Mouse (Mus musculus) MEL (cell line): ENCODE measurements at regions not wholly inside any gene's neighbourhood (a gene's known extent, or its start where the extent isn't known, plus 50 kb on each side); places are given as distances from the start of the nearest gene placed in this dataset.

Source experiments
- DNase-seq: peaks from one replicate; pipeline ENCODE4 v3.0.0; 2011; ENCODE audit warnings: low read depth, low spot score
- H3K27ac ChIP-seq: 2 replicates; pipeline ENCODE4 v1.5.1; 2012; ENCODE audit warnings: low read depth, mild to moderate bottlenecking, control low read depth, low read length, moderate library complexity; ENCODE audit not compliant: control insufficient read depth
- H3K27me3 ChIP-seq, 2 experiments: fragments of 150-350 bp in 1 of 2; sonication (generic) in 1 of 2; 2 replicates each; pipeline ENCODE4 v1.6.1; 2012; ENCODE audit warnings: low read length in 2 of 2, mild to moderate bottlenecking in 2 of 2, improper control_type of control experiment in 1 of 2, moderate library complexity in 1 of 2; ENCODE audit not compliant: insufficient read depth in 2 of 2, control insufficient read depth in 1 of 2
- H3K36me3 ChIP-seq, 2 experiments: 2 replicates each; pipeline ENCODE4 v1.6.1; 2012 to 2014; ENCODE audit warnings: low read length in 2 of 2, improper control_type of control experiment in 1 of 2, inconsistent platforms in 1 of 2, mild to moderate bottlenecking in 1 of 2; ENCODE audit not compliant: insufficient read depth in 2 of 2, control insufficient read depth in 1 of 2
- H3K4me1 ChIP-seq, 2 experiments: fragments of 150-350 bp in 1 of 2; sonication (generic) in 1 of 2; 2 replicates each; pipeline ENCODE4 v1.6.1; 2012; ENCODE audit warnings: low read length in 2 of 2, improper control_type of control experiment in 1 of 2, mild to moderate bottlenecking in 1 of 2; ENCODE audit not compliant: insufficient read depth in 2 of 2, control insufficient read depth in 1 of 2
- H3K4me3 ChIP-seq, 2 experiments: fragments of 150-350 bp in 1 of 2; sonication (generic) in 1 of 2; 2 replicates each; pipeline ENCODE4 v1.5.1; 2012; ENCODE audit warnings: low read depth in 2 of 2, low read length in 2 of 2, mild to moderate bottlenecking in 2 of 2, moderate library complexity in 2 of 2, control low read depth in 1 of 2, improper control_type of control experiment in 1 of 2; ENCODE audit not compliant: control insufficient read depth in 1 of 2, insufficient read depth in 1 of 2
- H3K79me2 ChIP-seq: 2 replicates; pipeline ENCODE4 v1.6.1; 2012; ENCODE audit warnings: mild to moderate bottlenecking, low read length, moderate library complexity; ENCODE audit not compliant: control insufficient read depth, poor library complexity, insufficient read depth
- H3K9ac ChIP-seq: 2 replicates; pipeline ENCODE4 v1.6.1; 2012; ENCODE audit warnings: low read depth, mild to moderate bottlenecking, control low read depth, low read length, moderate library complexity; ENCODE audit not compliant: control insufficient read depth, poor library complexity, severe bottlenecking
- H3K9me3 ChIP-seq: fragments of 150-350 bp; sonication (generic); replicated peaks from 2 replicates; pipeline ENCODE4 v1.6.1; 2012; ENCODE audit warnings: mild to moderate bottlenecking, low read length, improper control_type of control experiment, moderate library complexity; ENCODE audit not compliant: insufficient read depth
- BHLHE40 ChIP-seq: IDR thresholded peaks from 2 replicates; pipeline ENCODE4 v1.6.1; 2012; ENCODE audit warnings: low read depth, mild to moderate bottlenecking, inconsistent platforms, low read length, improper control_type of control experiment, borderline replicate concordance
- CHD1 ChIP-seq: IDR thresholded peaks from 2 replicates; pipeline ENCODE4 v1.6.1; 2012; ENCODE audit warnings: low read depth, mild to moderate bottlenecking, inconsistent platforms, low read length, improper control_type of control experiment
- CHD2 ChIP-seq: IDR thresholded peaks from 2 replicates; pipeline ENCODE4 v1.6.1; 2011; ENCODE audit warnings: low read length, improper control_type of control experiment
- CTCF ChIP-seq, 3 experiments: IDR thresholded peaks in 2 of 3; conservative IDR thresholded peaks in 1 of 3; 2 replicates each; pipeline ENCODE4 v1.5.1; 2011 to 2012; ENCODE audit warnings: low read length in 3 of 3, low read depth in 2 of 3, mild to moderate bottlenecking in 2 of 3, improper control_type of control experiment in 1 of 3, inconsistent platforms in 1 of 3, mixed read lengths in 1 of 3, moderate library complexity in 1 of 3; ENCODE audit not compliant: control insufficient read depth in 1 of 3, insufficient read depth in 1 of 3, poor library complexity in 1 of 3, severe bottlenecking in 1 of 3
- E2F4 ChIP-seq: IDR thresholded peaks from 2 replicates; pipeline ENCODE4 v1.6.1; 2011; ENCODE audit warnings: low read depth, low read length, improper control_type of control experiment, borderline replicate concordance
- EP300 ChIP-seq, 2 experiments: IDR thresholded peaks; 2 replicates each; pipeline ENCODE4 v1.6.1; 2011; ENCODE audit warnings: improper control_type of control experiment in 2 of 2, low read length in 2 of 2, low read depth in 1 of 2, mild to moderate bottlenecking in 1 of 2
- ETS1 ChIP-seq: IDR thresholded peaks from 2 replicates; pipeline ENCODE4 v1.6.1; 2012; ENCODE audit warnings: low read depth, mild to moderate bottlenecking, inconsistent platforms, low read length, improper control_type of control experiment, moderate library complexity
- GATA1 ChIP-seq: IDR thresholded peaks from 2 replicates; pipeline ENCODE4 v1.6.1; 2011; ENCODE audit warnings: low read depth, low read length, improper control_type of control experiment
- MAX ChIP-seq: IDR thresholded peaks from 2 replicates; pipeline ENCODE4 v1.6.1; 2011; ENCODE audit warnings: low read length, improper control_type of control experiment
- MXI1 ChIP-seq: IDR thresholded peaks from 2 replicates; pipeline ENCODE4 v1.6.1; 2011; ENCODE audit warnings: mild to moderate bottlenecking, low read depth, low read length, improper control_type of control experiment
- MYB ChIP-seq: IDR thresholded peaks from 2 replicates; pipeline ENCODE4 v1.6.1; 2011; ENCODE audit warnings: mild to moderate bottlenecking, low read depth, low read length, improper control_type of control experiment
- NRF1 ChIP-seq: IDR thresholded peaks from 2 replicates; pipeline ENCODE4 v1.6.1; 2014; ENCODE audit warnings: low read depth, mild to moderate bottlenecking, inconsistent platforms, low read length, improper control_type of control experiment, moderate library complexity; ENCODE audit not compliant: poor library complexity, insufficient read depth, severe bottlenecking
- POLR2AphosphoS5 ChIP-seq: IDR thresholded peaks from 2 replicates; pipeline ENCODE4 v1.6.1; 2012; ENCODE audit warnings: low read depth, borderline replicate concordance, mild to moderate bottlenecking, inconsistent platforms, low read length, moderate library complexity, mixed read lengths
- RAD21 ChIP-seq: IDR thresholded peaks from 2 replicates; pipeline ENCODE4 v1.6.1; 2011; ENCODE audit warnings: mild to moderate bottlenecking, low read depth, low read length, improper control_type of control experiment
- RCOR1 ChIP-seq: IDR thresholded peaks from 2 replicates; pipeline ENCODE4 v1.6.1; 2012; ENCODE audit warnings: low read depth, mild to moderate bottlenecking, inconsistent platforms, low read length, improper control_type of control experiment
- SIN3A ChIP-seq: IDR thresholded peaks from 2 replicates; pipeline ENCODE4 v1.6.1; 2012; ENCODE audit warnings: low read length, improper control_type of control experiment, inconsistent platforms
- SMC3 ChIP-seq: IDR thresholded peaks from 2 replicates; pipeline ENCODE4 v1.6.1; 2011; ENCODE audit warnings: low read depth, low read length, improper control_type of control experiment
- TAL1 ChIP-seq: IDR thresholded peaks from 2 replicates; pipeline ENCODE4 v1.6.1; 2012; ENCODE audit warnings: mild to moderate bottlenecking, inconsistent platforms, low read length, moderate library complexity, mixed read lengths
- TCF12 ChIP-seq: IDR thresholded peaks from 2 replicates; pipeline ENCODE4 v1.6.1; 2014; ENCODE audit warnings: low read depth, mild to moderate bottlenecking, inconsistent platforms, low read length, improper control_type of control experiment, moderate library complexity
- USF1 ChIP-seq: IDR thresholded peaks from 2 replicates; pipeline ENCODE4 v1.6.1; 2014; ENCODE audit warnings: low read depth, mild to moderate bottlenecking, inconsistent platforms, low read length, improper control_type of control experiment, moderate library complexity
- USF2 ChIP-seq, 2 experiments: IDR thresholded peaks; 2 replicates each; pipeline ENCODE4 v1.6.1; 2011 to 2012; ENCODE audit warnings: improper control_type of control experiment in 2 of 2, low read length in 2 of 2, borderline replicate concordance in 1 of 2, inconsistent platforms in 1 of 2, low read depth in 1 of 2, mild to moderate bottlenecking in 1 of 2; ENCODE audit not compliant: insufficient read depth in 1 of 2
- ZKSCAN1 ChIP-seq: IDR thresholded peaks from 2 replicates; pipeline ENCODE4 v1.6.1; 2012; ENCODE audit warnings: low read depth, mild to moderate bottlenecking, inconsistent platforms, low read length, improper control_type of control experiment, moderate library complexity

- Histone ChIP-seq H3K79me2 (no peaks in the 10 kb centered on the region), H3K36me3 (no peaks in the 10 kb centered on the region), H3K27ac (no peak overlapping the region), H3K27me3 (peaks cover 0 to 3% of the 10 kb centered on the region in 2 experiments; a peak in 3 of 4 replicates), H3K4me3 (no peak overlapping the region), H3K4me1 (peaks cover 0 to 3% of the 10 kb centered on the region in 2 experiments; a peak in 1 of 4 replicates), H3K9me3 (no peaks in the 10 kb centered on the region), H3K9ac (no peak overlapping the region)
- no peak for DNase-seq
- TF ChIP-seq CTCF (IDR thresholded peaks at IDR 0.05 in 2 of 3, conservative IDR thresholded peaks at IDR 0.05 in 1 of 3; ENCODE audit: control insufficient read depth in 1 of 3, insufficient read depth in 1 of 3, low read depth in 2 of 3, low read length in 3 of 3, poor library complexity in 1 of 3, severe bottlenecking in 1 of 3) (no peak), CHD2 (no peak), ETS1 (no peak), MAX (no peak)
These were observed 58.7 kb upstream of the Nrip1 start for GRCm38 (mm10) chr16:76432304-76432703.

DNA sequence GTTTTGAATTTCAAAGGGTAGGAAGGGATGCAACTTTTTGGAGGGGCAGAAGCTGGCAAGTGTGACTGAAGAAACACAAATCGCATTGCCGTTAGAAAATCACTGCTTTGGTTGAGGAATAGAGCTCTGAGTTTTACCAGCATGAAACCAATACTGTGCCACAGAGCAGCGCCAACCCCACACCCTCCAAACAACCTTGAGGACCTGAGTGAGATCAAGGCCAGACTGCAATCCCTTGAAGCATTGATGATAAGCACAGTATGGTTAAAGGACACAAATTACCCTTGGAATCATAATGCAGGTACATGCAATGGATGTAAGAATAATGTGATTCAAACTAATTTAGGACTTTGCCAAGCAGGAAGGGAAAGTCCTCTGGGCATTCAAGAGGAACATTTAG, 55.5 kb upstream of the Nrip1 start:
- Histone ChIP-seq H3K9ac (no peak overlapping the region), H3K27ac (no peak overlapping the region), H3K79me2 (no peaks in the 10 kb centered on the region), H3K27me3 (peaks cover 0 to 3% of the 10 kb centered on the region in 2 experiments; a peak in 2 of 4 replicates), H3K4me1 (no peaks in the 10 kb centered on the region), H3K9me3 (no peaks in the 10 kb centered on the region), H3K36me3 (no peaks in the 10 kb centered on the region), H3K4me3 (no peak overlapping the region)
- no peak for DNase-seq
- TF ChIP-seq E2F4 (no peak), POLR2AphosphoS5 (no peak), USF1 (no peak), RAD21 (no peak), CTCF (IDR thresholded peaks at IDR 0.05 in 2 of 3, conservative IDR thresholded peaks at IDR 0.05 in 1 of 3; ENCODE audit: control insufficient read depth in 1 of 3, insufficient read depth in 1 of 3, low read depth in 2 of 3, low read length in 3 of 3, poor library complexity in 1 of 3, severe bottlenecking in 1 of 3) (no peak), ZKSCAN1 (no peak), MYB (no peak), EP300 (IDR thresholded peaks at IDR 0.05; ENCODE audit: low read depth in 1 of 2, low read length in 2 of 2) (no peak), RCOR1 (no peak), NRF1 (no peak), SMC3 (no peak), GATA1 (no peak), USF2 (IDR thresholded peaks at IDR 0.05; ENCODE audit: borderline replicate concordance in 1 of 2, insufficient read depth in 1 of 2, low read depth in 1 of 2, low read length in 2 of 2) (no peak), TAL1 (no peak), CHD1 (no peak), SIN3A (no peak), BHLHE40 (no peak), TCF12 (no peak), MXI1 (no peak)
